Mouse (Mus musculus) brain, embryonic 14.5 days (tissue): Measurements from ENCODE around the gene Slc35g2.

Experiments
- CTCF ChIP-seq: fragments of 200-500 bp; IDR thresholded peaks from 2 replicates; pipeline ENCODE4 v1.5.1; 2012; ENCODE audit warnings: inconsistent platforms, mild to moderate bottlenecking, moderate library complexity, borderline replicate concordance; ENCODE audit not compliant: insufficient read depth, insufficient read length; ENCODE audit errors: extremely low read depth
- POLR2A ChIP-seq: fragments of 200-500 bp; IDR thresholded peaks from 2 replicates; pipeline ENCODE4 v1.6.1; 2012; ENCODE audit warnings: mild to moderate bottlenecking, inconsistent platforms, borderline replicate concordance; ENCODE audit not compliant: poor library complexity, insufficient read depth, insufficient read length, severe bottlenecking; ENCODE audit errors: extremely low read depth

- TF ChIP-seq CTCF, result no peak
- no peak for TF ChIP-seq POLR2A
These were observed 37.9 kb downstream of the Slc35g2 start for GRCm38 (mm10) chr9:100532847-100533505.
